Mouse (Mus musculus): ENCODE data around the gene Ermard.
"Not testable (repeated sequence)": the region's sequence is repeated elsewhere in the genome, so short reads cannot be mapped to it uniquely, and the experiment has no call there.

Gene Ermard

DNA sequence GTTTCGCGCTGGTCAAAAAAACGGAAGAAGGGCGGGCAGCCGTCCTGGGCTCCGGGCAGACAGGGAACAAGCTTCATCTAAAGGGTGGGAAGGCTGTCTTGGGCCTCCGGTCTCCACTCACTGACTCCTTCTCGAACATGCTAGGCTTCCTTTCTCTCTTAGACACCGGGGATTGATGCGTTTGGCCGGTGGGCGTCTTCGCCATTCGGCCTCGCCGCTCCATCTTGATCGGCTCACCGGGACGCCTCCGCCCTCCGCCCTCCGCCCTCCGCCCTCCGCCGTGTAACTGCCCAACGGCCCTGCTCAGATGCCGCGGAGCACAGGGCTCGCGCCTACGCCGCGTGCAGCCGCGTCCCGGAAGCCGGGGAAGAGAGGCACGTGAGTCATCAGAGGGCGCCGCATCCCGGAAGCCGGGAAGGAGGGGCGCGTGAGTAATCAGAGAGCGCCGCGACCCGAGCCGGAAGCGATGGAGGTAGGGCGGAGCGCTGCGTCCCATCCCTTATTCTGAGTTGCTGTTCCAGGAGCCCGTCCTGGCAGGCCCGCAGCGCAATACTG, at the start of gene Ermard, which contains the start of the genes Tcte3 and Gm3448:
TSS of gene Ermard (plus strand) at position 34 of the 555 bp plus-strand sequence.
TSS of gene Tcte3 (minus strand) at position 314 of the 555 bp plus-strand sequence.
TSS of gene Gm3448 (minus strand) at position 363 of the 555 bp plus-strand sequence.
- not testable (repeated sequence) for DNase-seq (ENCODE audit: inconsistent ontology term)

DNA sequence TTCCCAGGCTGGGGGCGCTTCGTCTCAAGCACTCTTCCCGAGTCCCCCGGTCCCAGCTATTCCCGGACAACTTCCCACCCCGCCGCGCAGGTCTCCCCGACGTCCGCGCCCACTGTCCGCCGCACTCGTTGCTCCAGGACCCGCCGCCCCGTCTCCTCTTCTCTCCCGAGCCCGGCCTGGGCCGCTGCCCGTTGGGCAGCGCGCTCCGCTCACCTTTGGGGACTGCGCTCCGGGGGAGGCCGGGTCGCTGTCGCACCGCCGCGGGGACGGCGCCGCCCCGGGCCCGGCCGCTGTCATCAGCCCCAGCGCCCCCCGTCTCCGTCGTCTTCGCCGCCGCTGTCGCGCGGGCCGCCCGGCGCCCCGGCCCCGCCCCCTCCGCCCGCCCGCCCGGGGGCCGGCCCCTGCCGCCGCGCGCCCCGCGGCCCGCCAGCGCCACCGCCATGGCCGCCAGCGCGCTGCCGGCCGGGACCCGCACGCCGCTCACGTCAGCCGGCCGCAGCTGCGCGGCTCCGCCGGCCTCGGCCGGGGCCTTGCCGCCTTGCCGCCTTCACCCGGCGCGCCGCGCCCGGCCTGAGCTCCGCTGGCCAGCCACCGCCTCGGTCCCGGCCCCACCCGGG, 48.4 kb upstream of the Ermard start:
- DNase-seq (ENCODE audit: inconsistent ontology term), result not testable (repeated sequence)

DNA sequence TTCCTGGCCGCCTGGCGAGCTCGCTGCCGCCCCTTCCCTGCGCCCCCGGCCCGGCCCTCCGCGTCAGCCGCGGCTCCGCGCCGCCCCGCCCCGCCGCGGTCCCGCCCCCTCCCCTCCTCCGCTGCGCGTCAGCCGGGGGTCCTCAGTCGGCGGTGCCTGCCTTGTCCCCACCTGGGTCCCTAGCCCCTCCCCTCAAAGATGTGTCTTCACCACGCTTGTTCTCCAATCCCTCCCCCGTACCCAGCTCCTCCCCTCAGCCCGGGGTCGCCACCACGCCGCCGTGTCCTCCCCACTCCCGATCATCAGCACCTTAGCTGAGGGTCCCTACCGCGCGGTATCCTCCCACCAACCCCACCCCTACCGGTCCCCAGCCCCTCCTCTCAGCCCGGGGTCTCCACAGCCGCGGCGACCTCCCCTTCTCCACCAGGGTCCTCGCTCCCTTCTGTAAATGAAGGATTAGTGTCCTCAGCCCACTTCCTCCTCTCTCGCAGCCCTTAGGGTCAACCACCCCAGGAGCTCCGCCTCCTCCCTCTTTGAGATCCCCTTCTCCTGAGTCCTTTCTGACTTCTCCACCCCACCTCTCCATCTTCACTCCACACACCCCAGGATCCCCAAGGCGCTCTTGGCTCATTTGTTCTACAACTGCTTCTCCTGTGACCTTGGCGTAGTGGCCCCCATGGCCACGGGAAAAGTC, 47.7 kb upstream of the Ermard start:
- DNase-seq (ENCODE audit: inconsistent ontology term), result not testable (repeated sequence)

DNA sequence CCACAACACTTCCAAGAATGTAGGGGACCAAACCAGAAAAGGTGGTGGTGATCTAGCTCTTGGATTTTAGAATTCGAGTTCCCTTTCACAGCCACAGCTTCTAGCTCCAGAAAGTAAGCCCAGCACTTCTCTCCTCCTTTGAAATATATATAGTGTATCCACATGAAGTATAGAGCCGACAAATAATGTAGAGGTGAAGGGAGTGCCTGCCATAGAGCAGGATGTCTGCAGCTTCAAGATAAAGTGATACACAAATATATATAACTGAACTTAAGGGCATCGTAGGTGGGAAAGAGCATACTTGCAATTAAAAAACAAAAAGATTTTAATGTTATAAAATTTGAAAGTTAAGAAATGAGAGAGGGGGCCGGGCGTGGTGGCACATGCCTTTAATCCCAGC, 46.9 kb upstream of the Ermard start:
- not testable (repeated sequence) for DNase-seq (ENCODE audit: inconsistent ontology term)

- DNase-seq (ENCODE audit: inconsistent ontology term), result not testable (repeated sequence)
Observed at GRCm38 (mm10) chr17:15000047-15000446, 41.0 kb upstream of the Ermard start.

- not testable (repeated sequence) for DNase-seq (ENCODE audit: inconsistent ontology term)
Observed at GRCm38 (mm10) chr17:15009088-15009487, 31.9 kb upstream of the Ermard start.

GRCm38 (mm10) chr17:15009706-15010413, 31.1 kb upstream of the Ermard start, which contains the start of gene Gm3435:
Gene Gm3435, plus strand, starts transcription at chr17:15010176.
- not testable (repeated sequence) for DNase-seq (ENCODE audit: inconsistent ontology term)

DNA sequence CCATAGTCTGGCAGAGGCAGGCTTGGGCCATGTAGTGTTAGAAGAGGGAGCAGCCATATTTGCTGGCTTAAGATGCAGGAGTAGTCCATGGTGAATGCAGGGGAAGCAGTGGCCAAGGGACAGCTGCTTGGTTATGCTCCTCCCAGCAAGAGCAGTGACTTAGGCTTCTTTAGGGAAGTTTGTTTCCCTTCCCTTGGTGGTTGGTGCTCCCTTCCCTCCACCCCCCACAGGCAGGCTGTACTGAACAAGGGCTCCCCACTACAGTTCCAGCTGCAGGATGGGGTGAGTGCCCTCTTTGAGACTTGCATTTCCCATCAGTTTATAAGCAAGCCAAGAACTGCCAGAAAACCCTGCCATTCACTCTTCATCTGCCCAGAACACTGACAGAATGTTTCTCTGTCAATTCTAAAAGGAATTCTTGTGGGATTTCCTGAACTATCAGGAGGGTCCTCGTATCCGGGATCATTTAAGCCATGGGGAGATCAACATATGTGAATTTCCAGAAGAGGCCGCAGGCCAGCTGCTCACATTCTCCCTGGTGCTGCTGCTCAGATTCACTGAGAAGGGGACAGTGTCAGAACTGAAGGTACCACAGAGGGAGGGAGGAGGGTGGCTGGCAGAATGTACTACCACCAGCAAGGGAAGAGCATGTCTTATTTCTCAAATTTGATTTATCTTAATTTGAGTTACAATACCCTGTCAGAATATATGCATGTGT, 19.3 kb upstream of the Ermard start:
- DNase-seq (ENCODE audit: inconsistent ontology term), result not testable (repeated sequence)

DNA sequence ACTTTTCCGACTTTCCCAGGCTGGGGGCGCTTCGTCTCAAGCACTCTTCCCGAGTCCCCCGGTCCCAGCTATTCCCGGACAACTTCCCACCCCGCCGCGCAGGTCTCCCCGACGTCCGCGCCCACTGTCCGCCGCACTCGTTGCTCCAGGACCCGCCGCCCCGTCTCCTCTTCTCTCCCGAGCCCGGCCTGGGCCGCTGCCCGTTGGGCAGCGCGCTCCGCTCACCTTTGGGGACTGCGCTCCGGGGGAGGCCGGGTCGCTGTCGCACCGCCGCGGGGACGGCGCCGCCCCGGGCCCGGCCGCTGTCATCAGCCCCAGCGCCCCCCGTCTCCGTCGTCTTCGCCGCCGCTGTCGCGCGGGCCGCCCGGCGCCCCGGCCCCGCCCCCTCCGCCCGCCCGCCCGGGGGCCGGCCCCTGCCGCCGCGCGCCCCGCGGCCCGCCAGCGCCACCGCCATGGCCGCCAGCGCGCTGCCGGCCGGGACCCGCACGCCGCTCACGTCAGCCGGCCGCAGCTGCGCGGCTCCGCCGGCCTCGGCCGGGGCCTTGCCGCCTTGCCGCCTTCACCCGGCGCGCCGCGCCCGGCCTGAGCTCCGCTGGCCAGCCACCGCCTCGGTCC, 17.0 kb upstream of the Ermard start:
- not testable (repeated sequence) for DNase-seq (ENCODE audit: inconsistent ontology term)

- not testable (repeated sequence) for DNase-seq (ENCODE audit: inconsistent ontology term)
Observed at GRCm38 (mm10) chr17:15024502-15025193, 16.4 kb upstream of the Ermard start.

GRCm38 (mm10) chr17:15025513-15025912, 15.5 kb upstream of the Ermard start:
- not testable (repeated sequence) for DNase-seq (ENCODE audit: inconsistent ontology term)

DNA sequence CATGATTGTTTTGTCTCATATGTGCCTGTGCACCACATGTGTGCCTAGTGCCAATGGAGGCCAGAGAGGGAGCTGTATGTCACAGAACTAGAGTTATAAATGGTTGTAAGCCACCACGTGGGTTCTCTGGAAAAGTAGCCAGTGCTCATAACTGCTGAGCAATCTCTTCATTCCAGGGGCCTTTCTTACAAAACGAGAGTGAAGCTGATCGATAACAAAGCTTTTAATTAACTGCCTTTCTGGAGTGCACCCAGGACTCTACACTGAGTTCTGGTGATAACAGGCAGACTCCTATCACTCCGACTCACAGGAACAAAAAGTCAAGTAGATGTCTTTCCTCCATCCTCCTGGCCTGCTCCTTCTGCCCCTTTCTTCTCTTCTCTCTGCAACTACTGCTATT, 9.6 kb upstream of the Ermard start:
- DNase-seq (ENCODE audit: inconsistent ontology term), result not testable (repeated sequence)

DNA sequence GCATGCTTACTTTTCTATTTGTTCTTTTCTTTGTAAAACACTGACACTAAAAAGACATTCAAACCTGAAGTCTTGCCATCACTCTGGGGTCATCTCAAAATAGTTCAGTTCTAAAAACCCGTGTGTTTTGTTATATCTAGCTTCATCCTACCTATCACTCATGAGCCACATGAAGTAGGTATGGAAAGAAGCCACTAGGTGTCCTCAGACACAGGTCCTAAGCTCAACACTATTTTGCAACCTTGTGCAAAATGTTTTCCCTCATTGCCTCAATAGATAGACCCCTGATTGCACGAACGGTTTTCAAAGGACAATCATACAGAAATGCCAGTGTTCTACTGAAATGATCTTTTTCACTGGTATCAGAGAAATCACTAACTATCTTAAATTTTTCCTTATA, 553 bp upstream of the Ermard start:
- not testable (repeated sequence) for DNase-seq (ENCODE audit: inconsistent ontology term)

GRCm38 (mm10) chr17:15050338-15050737, 9.3 kb downstream of the Ermard start:
- DNase-seq (ENCODE audit: inconsistent ontology term), result not testable (repeated sequence)

- DNase-seq (ENCODE audit: inconsistent ontology term), result not testable (repeated sequence)
Observed at GRCm38 (mm10) chr17:15052766-15053165, 11.8 kb downstream of the Ermard start.

- DNase-seq (ENCODE audit: inconsistent ontology term), result not testable (repeated sequence)
Observed at GRCm38 (mm10) chr17:15053183-15053828, 12.3 kb downstream of the Ermard start.

GRCm38 (mm10) chr17:15053829-15054200, 12.8 kb downstream of the Ermard start:
- not testable (repeated sequence) for DNase-seq (ENCODE audit: inconsistent ontology term)

DNA sequence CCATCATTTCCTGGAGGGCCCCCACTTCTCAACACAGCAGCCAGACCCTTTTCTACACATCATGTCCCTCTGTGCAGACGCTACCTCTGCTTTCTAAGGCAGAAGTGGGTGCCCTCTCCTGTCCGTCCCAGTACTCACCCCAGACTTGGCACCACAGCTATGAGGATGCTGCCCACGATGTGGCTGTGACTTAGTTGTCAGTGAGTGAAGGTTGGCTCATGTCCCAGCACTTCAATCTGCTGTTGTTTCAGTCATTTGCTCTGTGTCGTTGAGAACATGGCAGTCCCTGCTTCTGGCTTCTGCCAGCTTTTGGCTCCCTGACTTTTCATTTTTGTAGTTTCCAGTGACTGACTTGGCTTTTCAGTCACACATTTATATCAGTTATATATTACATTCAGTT, 14.9 kb downstream of the Ermard start:
- no peak for DNase-seq (ENCODE audit: inconsistent ontology term)

GRCm38 (mm10) chr17:15058161-15058591, 17.2 kb downstream of the Ermard start:
- DNase-seq (ENCODE audit: inconsistent ontology term), result no peak

- DNase-seq (ENCODE audit: inconsistent ontology term), result no peak
Observed at GRCm38 (mm10) chr17:15059646-15060045, 18.6 kb downstream of the Ermard start.

All from Muller cell, postnatal 12 days (primary cell).